Mouse (Mus musculus) thymus, postnatal 0 days (tissue): Measurements from ENCODE around the gene N4bp3. TPM values are rescaled to one million over a fixed set of nuclear protein-coding genes. Genes with fewer than 3 reads are reported as not detected.
"Not testable (repeated sequence)": the region's sequence is repeated elsewhere in the genome, so short reads cannot be mapped to it uniquely, and the experiment has no call there.

ENCODE experiments used
- DNase-seq: peaks from one replicate; pipeline ENCODE4 v3.0.0-alpha.2; 2015; ENCODE audit warnings: low spot score
- polyA plus RNA-seq: library from polyadenylated mRNA; unstranded; fragments of >200 nt; fragmentation: Nextera tagmentation; extraction: Ambion mirVana; gene quantifications from 2 replicates; pipeline ENCODE4 v1.2.1, GENCODE M21; 2015

The N4bp3 gene
- polyA plus RNA-seq, 1 experiment from 2014 or later, result 26.5 TPM

DNA sequence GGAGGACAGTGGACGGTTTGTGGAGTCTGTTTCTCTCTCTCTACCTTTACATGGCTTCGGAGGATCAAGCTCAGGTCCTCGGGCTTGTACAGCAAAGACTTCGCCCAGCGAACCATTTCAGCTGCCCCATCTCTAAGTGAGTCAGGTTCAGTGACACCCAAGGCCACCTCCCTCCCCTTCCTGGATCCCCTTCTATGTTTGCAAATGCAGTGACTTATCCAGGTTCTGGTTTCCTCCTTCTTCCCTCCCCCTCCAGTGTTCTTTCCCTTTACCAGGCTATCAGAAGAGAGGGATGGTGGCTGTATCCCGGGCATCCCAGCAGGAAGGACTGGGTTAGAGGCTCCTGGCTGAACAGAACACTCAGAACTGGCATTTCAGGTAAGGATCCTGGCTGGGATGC lies 3.1 kb upstream of the N4bp3 start:
- DNase-seq, result no peak

GRCm38 (mm10) chr11:51652889-51653418 lies 2.3 kb upstream of the N4bp3 start:
- no peak for DNase-seq

DNA sequence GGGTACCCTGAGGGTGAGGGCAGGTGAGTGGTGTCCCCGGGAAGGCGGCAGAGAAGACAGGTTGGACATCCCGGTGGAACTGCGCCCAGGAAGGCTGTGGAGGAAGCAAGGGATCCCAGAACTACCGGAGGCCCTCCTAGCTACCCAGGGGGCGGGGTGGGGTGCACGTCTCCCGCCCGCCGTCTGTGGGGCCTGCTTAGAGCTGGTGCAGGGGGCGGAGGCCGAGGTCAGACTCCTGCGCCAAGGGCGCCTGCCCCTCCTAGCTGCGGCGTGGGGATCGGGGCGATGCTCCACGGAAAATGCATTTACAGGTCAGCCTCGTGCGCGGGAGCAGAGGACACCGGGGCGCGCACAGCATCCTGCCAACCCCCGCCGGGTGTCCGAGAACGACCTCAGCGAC lies 381 bp downstream of the N4bp3 start:
- peak; percentile 34 for DNase-seq

DNA sequence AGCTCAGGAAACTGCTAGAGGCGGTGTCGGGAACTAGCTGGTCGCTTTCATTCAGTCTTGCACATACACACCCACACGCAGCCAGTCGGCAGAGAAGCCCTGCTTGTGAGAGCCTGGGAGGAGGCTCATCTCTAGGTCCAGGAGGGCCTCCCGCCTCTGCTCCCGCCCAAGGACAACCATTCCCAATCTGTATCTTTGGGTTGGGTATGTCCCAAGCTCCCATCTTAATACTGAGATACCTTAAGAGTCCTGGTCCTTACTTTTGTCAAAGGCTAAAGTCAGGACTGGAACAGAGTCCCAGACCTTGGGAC lies 798 bp downstream of the N4bp3 start:
- DNase-seq, result peak; percentile 48

- DNase-seq, result no peak
These were observed 1.3 kb downstream of the N4bp3 start for GRCm38 (mm10) chr11:51649111-51649888.

DNA sequence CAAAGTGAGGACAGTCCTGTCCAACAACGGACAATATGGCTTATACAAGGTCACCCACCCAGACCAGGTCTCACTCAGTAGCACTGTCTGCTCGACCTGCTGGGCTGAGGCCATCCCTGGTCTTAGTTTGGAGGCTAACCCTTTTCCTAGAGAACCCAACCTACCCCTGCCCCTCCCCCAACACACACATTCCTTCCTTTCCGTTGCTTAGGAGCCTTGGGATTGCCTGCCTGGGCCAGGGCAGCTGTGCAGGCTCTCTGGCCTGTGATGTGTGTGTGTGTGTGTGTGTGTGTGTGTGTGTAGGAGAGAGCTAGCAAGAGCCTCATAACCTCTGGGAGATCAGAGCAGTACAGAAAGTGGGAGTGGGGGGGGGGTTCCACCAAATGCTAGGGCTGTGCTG lies 2.1 kb downstream of the N4bp3 start:
- DNase-seq, result no peak

- peak; percentile 52 for DNase-seq
These were observed 3.6 kb downstream of the N4bp3 start for GRCm38 (mm10) chr11:51646751-51647667.

GRCm38 (mm10) chr11:51646245-51646644 lies 4.4 kb downstream of the N4bp3 start:
- no peak for DNase-seq

GRCm38 (mm10) chr11:51645293-51645692 lies 5.3 kb downstream of the N4bp3 start:
- DNase-seq, result no peak

DNA sequence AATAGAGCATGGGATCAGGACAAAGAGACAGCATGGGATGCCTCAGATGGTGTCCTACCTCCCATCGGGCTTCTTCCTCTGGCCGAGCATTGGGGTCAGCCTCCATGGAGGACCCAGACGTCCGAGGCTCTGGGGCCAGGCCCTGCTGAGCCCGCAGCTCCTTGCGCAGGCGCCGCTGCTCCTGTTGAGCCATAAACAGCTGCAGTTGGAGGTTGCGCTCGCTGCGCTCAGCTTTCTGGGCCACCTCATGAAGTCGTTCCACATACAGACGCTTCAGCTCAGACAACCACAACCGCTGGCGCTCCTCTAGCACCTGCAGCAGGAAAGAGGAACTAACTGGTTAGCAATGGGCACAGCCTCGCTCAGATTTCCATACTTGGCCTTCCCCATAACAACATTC lies 6.4 kb downstream of the N4bp3 start:
- peak; percentile 94 for DNase-seq

GRCm38 (mm10) chr11:51643761-51644160 lies 6.9 kb downstream of the N4bp3 start:
- DNase-seq, result peak; percentile 76

- DNase-seq, result no peak
These were observed 7.4 kb downstream of the N4bp3 start for GRCm38 (mm10) chr11:51643202-51643601.

GRCm38 (mm10) chr11:51640748-51641147 lies 9.9 kb downstream of the N4bp3 start:
- no peak for DNase-seq

- no peak for DNase-seq
These were observed 12.1 kb downstream of the N4bp3 start for GRCm38 (mm10) chr11:51638497-51638896.

DNA sequence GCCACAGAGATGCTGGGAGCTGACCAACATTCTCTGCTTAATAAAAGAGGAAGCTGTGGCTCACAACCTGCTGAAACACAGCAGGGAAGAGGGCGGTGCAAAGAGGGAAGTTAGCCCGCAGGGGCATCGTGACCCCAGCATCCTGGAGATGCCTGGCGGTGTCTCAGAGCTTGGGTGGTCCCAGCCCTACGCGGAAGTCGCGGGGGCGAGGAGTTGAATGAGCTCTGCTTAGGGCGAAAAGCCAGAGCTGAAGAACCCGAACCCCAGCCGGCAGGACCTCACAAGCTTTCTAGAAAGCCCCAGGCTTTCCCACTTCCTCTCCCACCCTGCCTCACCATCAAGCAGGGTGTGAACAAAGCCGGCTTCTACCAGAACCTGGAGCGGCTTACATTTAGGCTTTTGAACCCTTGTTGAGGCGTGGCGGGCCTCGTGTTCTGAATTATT lies 12.6 kb downstream of the N4bp3 start:
- DNase-seq, result peak; percentile 83

GRCm38 (mm10) chr11:51636323-51636684 lies 14.3 kb downstream of the N4bp3 start:
- peak; percentile 87 for DNase-seq

- peak; percentile 86 for DNase-seq
These were observed 14.9 kb downstream of the N4bp3 start, which contains the start of gene Rmnd5b for GRCm38 (mm10) chr11:51635525-51636322. TSS of gene Rmnd5b (minus strand) at chr11:51635896.

GRCm38 (mm10) chr11:51635127-51635524 lies 15.5 kb downstream of the N4bp3 start:
- no peak for DNase-seq

DNA sequence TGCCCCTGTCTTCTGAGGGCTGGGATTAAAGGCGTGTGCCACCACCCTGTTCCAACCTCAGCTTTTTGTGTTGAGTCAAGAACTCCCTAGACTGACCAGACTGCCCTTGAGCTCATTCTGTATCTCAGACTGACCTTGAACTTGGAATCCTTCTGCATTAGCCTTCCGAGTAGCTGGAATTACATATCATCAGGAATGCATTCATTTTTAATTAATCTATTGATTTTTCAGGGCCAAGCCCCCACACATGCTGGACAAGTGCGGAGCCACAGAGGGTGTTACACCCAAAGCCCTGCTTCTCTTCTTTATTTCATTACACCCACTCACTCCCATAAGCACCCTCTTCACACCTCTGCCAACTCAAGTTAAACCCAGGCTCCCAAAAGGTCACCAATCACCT lies 16.9 kb downstream of the N4bp3 start:
- no peak for DNase-seq

GRCm38 (mm10) chr11:51633200-51633599 lies 17.4 kb downstream of the N4bp3 start:
- not testable (repeated sequence) for DNase-seq

- no peak for DNase-seq
These were observed 18.4 kb downstream of the N4bp3 start for GRCm38 (mm10) chr11:51632130-51632753.
